Mouse (Mus musculus) fat pad, adult 2 months (tissue): Measurements from ENCODE around the gene Itpripl2.

Experiments used
- DNase-seq: peaks from one replicate; pipeline ENCODE4 v3.0.0-alpha.2; 2011; ENCODE audit warnings: low read depth, low spot score; ENCODE audit errors: extremely low read depth

Gene Itpripl2

GRCm38 (mm10) chr7:118489706-118490665 is 1.8 kb downstream of the Itpripl2 start:
- DNase-seq, result no peak

- DNase-seq, result no peak
Observed at GRCm38 (mm10) chr7:118488060-118488664, 3.6 kb downstream of the Itpripl2 start.

GRCm38 (mm10) chr7:118486917-118487316 is 4.9 kb downstream of the Itpripl2 start:
- DNase-seq, result no peak

GRCm38 (mm10) chr7:118483996-118484395 is 7.8 kb downstream of the Itpripl2 start:
- DNase-seq, result no peak

GRCm38 (mm10) chr7:118482001-118482400 is 9.8 kb downstream of the Itpripl2 start:
- no peak for DNase-seq

- DNase-seq, result no peak
Observed at GRCm38 (mm10) chr7:118481047-118481810, 10.5 kb downstream of the Itpripl2 start.

GRCm38 (mm10) chr7:118480160-118480709 is 11.5 kb downstream of the Itpripl2 start:
- no peak for DNase-seq

- no peak for DNase-seq
Observed at GRCm38 (mm10) chr7:118478835-118479312, 12.9 kb downstream of the Itpripl2 start.

GRCm38 (mm10) chr7:118476428-118476827 is 15.3 kb downstream of the Itpripl2 start:
- no peak for DNase-seq

- DNase-seq, result no peak
Observed at GRCm38 (mm10) chr7:118475008-118475705, 16.6 kb downstream of the Itpripl2 start.

GRCm38 (mm10) chr7:118472886-118473285 is 18.9 kb downstream of the Itpripl2 start:
- no peak for DNase-seq

GRCm38 (mm10) chr7:118468060-118468459 is 23.7 kb downstream of the Itpripl2 start:
- DNase-seq, result no peak

- no peak for DNase-seq
Observed at GRCm38 (mm10) chr7:118464432-118464831, 27.3 kb downstream of the Itpripl2 start.

GRCm38 (mm10) chr7:118462818-118463762 is 28.7 kb downstream of the Itpripl2 start:
- no peak for DNase-seq

- no peak for DNase-seq
Observed at GRCm38 (mm10) chr7:118461400-118462136, 30.2 kb downstream of the Itpripl2 start.

GRCm38 (mm10) chr7:118453722-118454121 is 38.1 kb downstream of the Itpripl2 start:
- no peak for DNase-seq

GRCm38 (mm10) chr7:118452940-118453339 is 38.8 kb downstream of the Itpripl2 start:
- no peak for DNase-seq

GRCm38 (mm10) chr7:118448134-118448967 is 43.4 kb downstream of the Itpripl2 start, which contains the start of gene Syt17:
TSS of gene Syt17 (minus strand) at chr7:118448222.
- no peak for DNase-seq
